Mouse (Mus musculus) liver, embryonic 11.5 days (tissue): ENCODE measurements around the gene Hist1h3b. TPM values are rescaled to one million over a fixed set of nuclear protein-coding genes. Genes with fewer than 3 reads are reported as not detected.
"Not testable (repeated sequence)": the region's sequence is repeated elsewhere in the genome, so short reads cannot be mapped to it uniquely, and the experiment has no call there.

Experiments
- ATAC-seq: fragments of 200-750 bp; cut with Nextera tagmentation; replicated peaks from 2 replicates; pipeline ENCODE4 v1.8.0; 2017; ENCODE audit warnings: moderate number of reproducible peaks, mild to moderate bottlenecking, moderate TSS enrichment, moderate library complexity; ENCODE audit not compliant: low FRiP score
- DNase-seq: peaks from one replicate; pipeline ENCODE4 v3.0.0-alpha.2; 2017; ENCODE audit warnings: low spot score
- H3K27ac ChIP-seq: fragments of 300-500 bp; sonication (generic); 2 replicates; pipeline ENCODE4 v1.5.1; 2014; ENCODE audit warnings: mild to moderate bottlenecking, low read depth, low read length, control low read depth
- H3K27me3 ChIP-seq: fragments of 300-500 bp; sonication (generic); replicated peaks from 2 replicates; pipeline ENCODE4 v1.6.1; 2014; ENCODE audit warnings: low read length, mixed read lengths; ENCODE audit not compliant: control insufficient read depth, insufficient read depth
- H3K36me3 ChIP-seq: fragments of 300-500 bp; sonication (generic); 2 replicates; pipeline ENCODE4 v1.6.1; 2014; ENCODE audit warnings: mild to moderate bottlenecking, low read length, moderate library complexity, mixed read lengths; ENCODE audit not compliant: control insufficient read depth, insufficient read depth
- H3K4me1 ChIP-seq: fragments of 300-500 bp; sonication (generic); replicated peaks from 2 replicates; pipeline ENCODE4 v1.6.1; 2014; ENCODE audit warnings: low read length, mixed read lengths; ENCODE audit not compliant: control insufficient read depth, insufficient read depth
- H3K4me2 ChIP-seq: fragments of 300-500 bp; sonication (generic); 2 replicates; pipeline ENCODE4 v1.6.1; 2014; ENCODE audit warnings: mild to moderate bottlenecking, control low read depth, moderate library complexity
- H3K4me3 ChIP-seq: fragments of 300-500 bp; sonication (generic); 2 replicates; pipeline ENCODE4 v1.5.1; 2014; ENCODE audit warnings: low read depth, low read length, control low read depth
- H3K9ac ChIP-seq: fragments of 300-500 bp; sonication (generic); 2 replicates; pipeline ENCODE4 v1.6.1; 2014; ENCODE audit warnings: low read depth, low read length, control low read depth
- H3K9me3 ChIP-seq: fragments of 300-500 bp; sonication (generic); 2 replicates; pipeline ENCODE4 v1.6.1; 2016; ENCODE audit warnings: low read length, inconsistent platforms, mixed read lengths; ENCODE audit not compliant: control insufficient read depth
- WGBS: fragments of 180-500 bp; shearing (Covaris S2); extraction: QIAGEN DNeasy Blood & Tissue Kit; methylation state at CpG from one replicate; pipeline ENCODE4 v1.1.7; 2014; 5-methylcytosine and 5-hydroxymethylcytosine counted together
- polyA plus RNA-seq: library from polyadenylated mRNA; unstranded; fragments of >200 nt; fragmentation: Nextera tagmentation; extraction: Ambion mirVana; gene quantifications from 2 replicates; pipeline ENCODE4 v1.2.1, GENCODE M21; 2014

Hist1h3b gene
- polyA plus RNA-seq, result 5.5 and 8.3 TPM in 2 replicates

- Histone ChIP-seq H3K27ac (peak within 1 kb of the TSS; percentile 94), H3K4me3 (peak within 1 kb of the TSS; percentile 47), H3K4me1 (peaks cover 16% of the 10 kb centered on the region), H3K9ac (peak within 1 kb of the TSS; percentile 84), H3K4me2 (peak within 1 kb of the TSS; percentile 58)
- H3K9me3 ChIP-seq, H3K27me3 ChIP-seq, H3K36me3 ChIP-seq: not testable (repeated sequence)
- 1% methylated on average over 16 of the region's 47 CpGs for WGBS
- ATAC-seq (peak; percentile 85), DNase-seq (peak; percentile 85)
Measured at GRCm38 (mm10) chr13:23752067-23752741, at the start of gene Hist1h3b. Gene Hist1h3b, plus strand, starts transcription at chr13:23752267.

DNA sequence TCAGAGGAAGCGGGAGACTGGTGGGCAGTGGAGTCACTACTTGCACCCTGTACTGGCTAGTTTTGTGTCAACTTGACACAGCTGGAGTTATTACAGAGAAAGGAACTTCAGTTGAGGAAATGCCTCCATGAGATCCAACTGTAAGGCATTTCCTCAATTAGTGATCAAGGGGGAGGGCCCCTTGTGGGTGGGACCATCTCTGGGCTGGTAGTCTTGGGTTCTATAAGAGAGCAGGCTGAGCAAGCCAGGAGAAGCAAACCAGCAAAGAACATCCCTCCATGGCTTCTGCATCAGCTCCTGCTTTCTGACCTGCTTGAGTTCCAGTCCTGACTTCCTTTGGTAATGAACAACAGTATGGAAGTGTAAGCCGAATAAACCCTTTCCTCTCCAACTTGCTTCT lies 49.3 kb upstream of the Hist1h3b start:
- not testable (repeated sequence) for H3K36me3 ChIP-seq, H3K4me3 ChIP-seq, H3K27ac ChIP-seq, H3K4me2 ChIP-seq, H3K9me3 ChIP-seq, H3K9ac ChIP-seq, DNase-seq, H3K27me3 ChIP-seq, ATAC-seq
- WGBS, result 90% methylated on average over 2 of the region's 2 CpGs
- H3K4me1 ChIP-seq, result peaks cover 11% of the 10 kb centered on the region

DNA sequence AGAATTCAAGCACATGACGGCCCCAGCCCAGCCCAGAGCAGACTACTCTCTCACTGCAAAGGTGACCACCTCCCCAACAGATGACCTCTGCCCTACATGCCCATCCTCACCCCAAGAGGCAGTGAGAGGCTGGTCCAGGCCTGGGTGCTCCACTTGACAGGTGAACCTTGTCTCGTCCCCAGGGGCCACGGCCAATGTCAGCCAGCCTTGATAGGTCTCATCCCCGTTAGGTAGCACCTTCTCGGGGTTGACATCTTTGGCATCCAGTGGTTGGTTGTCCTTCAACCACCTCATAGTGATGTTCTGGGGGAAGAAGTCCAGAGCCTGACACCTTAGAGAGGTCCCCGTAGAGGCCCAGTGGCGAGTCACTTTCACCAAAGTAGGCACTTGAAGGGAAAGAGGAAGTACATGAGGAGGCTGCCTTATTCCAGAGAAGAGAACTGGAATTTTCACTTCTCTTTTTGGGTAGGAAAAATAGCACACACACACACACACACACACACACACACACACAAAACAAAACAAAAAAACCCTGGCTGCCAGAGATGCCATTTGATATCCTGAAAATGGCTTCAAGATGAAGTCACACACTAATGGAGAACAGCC lies 46.2 kb upstream of the Hist1h3b start:
- Histone ChIP-seq H3K4me2 (no peak overlapping the region), H3K9ac (no peak overlapping the region), H3K9me3 (no peaks in the 10 kb centered on the region), H3K36me3 (no peaks in the 10 kb centered on the region), H3K4me3 (no peak overlapping the region), H3K4me1 (peaks cover 8% of the 10 kb centered on the region), H3K27me3 (0 out of 2 replicates have a peak, but pooled peaks cover 4% of the 10 kb centered on the region), H3K27ac (no peak overlapping the region)
- no peak for ATAC-seq
- DNase-seq, result peak; percentile 27
- 81% methylated on average over 7 of the region's 7 CpGs for WGBS

GRCm38 (mm10) chr13:23706771-23707170 lies 45.3 kb upstream of the Hist1h3b start:
- Histone ChIP-seq H3K9ac (no peak overlapping the region), H3K4me1 (peaks cover 5% of the 10 kb centered on the region), H3K27me3 (0 out of 2 replicates have a peak, but pooled peaks cover 4% of the 10 kb centered on the region), H3K9me3 (no peaks in the 10 kb centered on the region), H3K4me2 (no peak overlapping the region), H3K27ac (no peak overlapping the region), H3K4me3 (no peak overlapping the region), H3K36me3 (no peaks in the 10 kb centered on the region)
- ATAC-seq (no peak), DNase-seq (no peak)
- WGBS, result 88% methylated on average over 12 of the region's 12 CpGs

DNA sequence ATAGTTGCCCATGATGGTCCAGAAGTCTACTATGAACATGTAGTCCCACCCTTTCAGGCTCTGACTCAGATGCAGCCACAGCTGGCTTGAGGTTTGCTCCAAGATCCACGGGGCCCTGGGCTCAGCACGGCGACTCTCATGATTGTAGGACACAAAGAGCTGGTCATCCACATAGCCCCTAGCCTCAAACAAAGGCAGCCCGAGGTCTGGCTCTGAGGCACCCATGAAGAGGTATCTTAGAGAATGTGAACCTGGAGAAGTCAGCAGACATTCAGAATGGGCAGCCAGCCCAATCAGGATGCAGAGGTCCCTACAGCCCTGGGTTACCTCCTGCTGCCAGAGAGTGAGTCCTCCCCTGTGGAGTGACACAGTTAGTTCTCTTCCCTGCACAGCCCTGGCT lies 44.0 kb upstream of the Hist1h3b start:
- no peak overlapping the region for H3K9ac ChIP-seq
- ATAC-seq, result no peak
- DNase-seq, result peak; percentile 25
- H3K9me3 ChIP-seq, result no peaks in the 10 kb centered on the region
- H3K27ac ChIP-seq, result no peak overlapping the region
- H3K27me3 ChIP-seq, result 0 out of 2 replicates have a peak, but pooled peaks cover 4% of the 10 kb centered on the region
- no peak overlapping the region for H3K4me3 ChIP-seq
- no peak overlapping the region for H3K4me2 ChIP-seq
- H3K4me1 ChIP-seq, result peaks cover 5% of the 10 kb centered on the region
- 77% methylated on average over 4 of the region's 4 CpGs for WGBS
- no peaks in the 10 kb centered on the region for H3K36me3 ChIP-seq

DNA sequence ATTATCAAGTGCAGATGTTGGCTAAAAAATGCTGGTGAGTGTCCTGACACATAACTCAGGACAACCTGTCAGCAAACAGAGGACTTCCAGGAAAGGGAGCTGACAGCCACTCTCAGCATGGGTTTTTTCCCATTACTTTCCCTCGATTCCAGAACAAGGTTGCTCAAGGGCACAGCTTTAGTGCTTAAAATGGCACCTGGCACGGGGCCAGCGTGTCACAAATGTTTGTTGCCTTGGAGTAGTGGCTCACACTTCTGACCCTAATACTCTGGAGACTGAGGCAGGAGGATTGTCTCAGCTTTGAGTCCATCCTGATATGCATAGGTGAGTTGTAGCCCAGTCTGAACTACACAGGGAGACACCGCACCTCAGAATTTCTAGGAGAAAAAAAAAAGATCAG lies 43.4 kb upstream of the Hist1h3b start:
- H3K9me3 ChIP-seq, result no peaks in the 10 kb centered on the region
- no peak overlapping the region for H3K4me3 ChIP-seq
- no peak for ATAC-seq
- no peak overlapping the region for H3K4me2 ChIP-seq
- WGBS, result 74% methylated on average over 4 of the region's 4 CpGs
- peak; percentile 16 for DNase-seq
- no peak overlapping the region for H3K9ac ChIP-seq
- H3K4me1 ChIP-seq, result peaks cover 5% of the 10 kb centered on the region
- 0 out of 2 replicates have a peak, but pooled peaks cover 4% of the 10 kb centered on the region for H3K27me3 ChIP-seq
- H3K27ac ChIP-seq, result no peak overlapping the region
- H3K36me3 ChIP-seq, result no peaks in the 10 kb centered on the region

GRCm38 (mm10) chr13:23709714-23710373 lies 42.2 kb upstream of the Hist1h3b start:
- H3K27me3 ChIP-seq, result 0 out of 2 replicates have a peak, but pooled peaks cover 4% of the 10 kb centered on the region
- DNase-seq (no peak), ATAC-seq (no peak)
- H3K27ac ChIP-seq, result no peak overlapping the region
- H3K9me3 ChIP-seq, result no peaks in the 10 kb centered on the region
- H3K4me3 ChIP-seq, result peak overlapping the region; percentile 41
- peak overlapping the region; percentile 63 for H3K9ac ChIP-seq
- H3K36me3 ChIP-seq, result no peaks in the 10 kb centered on the region
- 38% methylated on average over 14 of the region's 15 CpGs for WGBS
- peak overlapping the region; percentile 71 for H3K4me2 ChIP-seq
- peaks cover 5% of the 10 kb centered on the region; the same call in 1 of the 2 replicates for H3K4me1 ChIP-seq

DNA sequence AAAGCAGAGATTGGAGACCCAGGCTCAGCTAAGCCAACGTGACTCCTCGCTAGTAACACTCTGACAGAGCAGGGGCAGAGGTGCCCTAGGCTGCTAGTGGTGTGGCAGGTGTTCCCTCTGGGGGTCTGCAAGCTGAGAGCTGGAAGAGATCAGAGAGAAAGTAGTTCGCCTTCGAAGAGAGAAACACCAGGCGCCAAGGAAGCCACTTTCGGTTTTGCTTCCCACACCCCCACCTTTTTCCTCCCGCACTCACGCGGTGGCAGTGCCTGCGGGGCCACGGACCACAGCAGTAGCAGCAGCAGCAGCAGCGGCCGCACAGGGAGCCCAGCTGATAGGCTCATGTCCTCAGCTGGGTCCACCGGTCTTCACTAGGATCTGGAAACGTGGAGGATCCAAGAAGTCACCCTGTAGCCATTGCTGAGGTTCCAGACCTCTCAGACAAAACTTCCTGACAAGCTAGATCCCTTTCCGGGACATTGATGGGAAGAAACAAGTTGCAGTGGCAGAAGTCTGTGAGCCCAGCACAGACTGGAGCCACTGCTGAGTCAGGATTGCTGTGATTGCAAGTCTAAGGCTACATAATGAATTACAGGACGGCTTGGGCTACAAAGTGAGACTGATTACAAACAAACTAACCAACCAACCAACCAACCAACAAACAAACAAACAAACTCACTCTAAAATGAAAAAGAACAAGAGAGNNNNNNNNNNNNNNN lies 41.5 kb upstream of the Hist1h3b start, which contains the start of gene Hfe:
Gene Hfe, minus strand, starts transcription at position 481 of the 716 bp plus-strand sequence.
- Histone ChIP-seq H3K36me3 (no peaks in the 10 kb centered on the region), H3K9ac (peak within 1 kb of the TSS; percentile 63), H3K27ac (no peak within 1 kb of the TSS), H3K9me3 (no peaks in the 10 kb centered on the region), H3K4me3 (peak within 1 kb of the TSS; percentile 41), H3K4me1 (peaks cover 5% of the 10 kb centered on the region; the same call in 1 of the 2 replicates), H3K27me3 (0 out of 2 replicates have a peak, but pooled peaks cover 4% of the 10 kb centered on the region), H3K4me2 (peak within 1 kb of the TSS; percentile 71)
- ATAC-seq (0 out of 2 replicates have a peak, but pooled peaks have one; percentile 47), DNase-seq (peak; percentile 62)
- WGBS, result 2% methylated on average over 17 of the region's 17 CpGs
